Mouse (Mus musculus) cortical plate, adult 2 months (tissue): ENCODE measurements around the gene Ezh1.

ENCODE experiments used
- CTCF ChIP-seq: fragments of 200-500 bp; IDR thresholded peaks from 2 replicates; pipeline ENCODE4 v1.5.1; 2011; ENCODE audit warnings: mild to moderate bottlenecking, control low read depth, low read length; ENCODE audit not compliant: insufficient read depth; ENCODE audit errors: extremely low read depth
- POLR2A ChIP-seq: fragments of 200-500 bp; IDR thresholded peaks from 2 replicates; pipeline ENCODE4 v1.6.1; 2011; ENCODE audit warnings: mild to moderate bottlenecking, low read length, control low read depth; ENCODE audit not compliant: insufficient read depth; ENCODE audit errors: extremely low read depth

- TF ChIP-seq POLR2A (no peak), CTCF (no peak)
These were observed 82.7 kb downstream of the Ezh1 start for GRCm38 (mm10) chr11:101143338-101144225.
